Mouse (Mus musculus) heart, embryonic 14.5 days (tissue): ENCODE measurements around the gene Ndc1. TPM values are rescaled to one million over a fixed set of nuclear protein-coding genes. Genes with fewer than 3 reads are reported as not detected.

Experiments
- ATAC-seq: fragments of 200-750 bp; cut with Nextera tagmentation; 2 replicates; pipeline ENCODE4 v1.8.0; 2017; ENCODE audit warnings: low read depth, moderate TSS enrichment; ENCODE audit not compliant: insufficient number of reproducible peaks, insufficient read depth, low FRiP score
- H3K27ac ChIP-seq, 2 experiments: fragments of 200-500 bp in 1 of 2; fragments of 300-500 bp in 1 of 2; sonication (generic) in 1 of 2; replicated peaks in 1 of 2; 2 replicates each; pipeline ENCODE4 v1.5.1; 2012 to 2014; ENCODE audit warnings: low read depth in 2 of 2, low read length in 2 of 2, control low read depth in 1 of 2, mild to moderate bottlenecking in 1 of 2, mixed read lengths in 1 of 2; ENCODE audit not compliant: control insufficient read depth in 1 of 2, insufficient read depth in 1 of 2
- H3K27me3 ChIP-seq: fragments of 300-500 bp; sonication (generic); 2 replicates; pipeline ENCODE4 v1.6.1; 2014; ENCODE audit warnings: mild to moderate bottlenecking, low read length, control low read depth; ENCODE audit not compliant: control insufficient read depth, insufficient read depth
- H3K36me3 ChIP-seq: fragments of 300-500 bp; sonication (generic); 2 replicates; pipeline ENCODE4 v1.6.1; 2014; ENCODE audit warnings: mild to moderate bottlenecking, control low read depth, low read length, mixed read lengths; ENCODE audit not compliant: control insufficient read depth, insufficient read depth
- H3K4me1 ChIP-seq, 2 experiments: fragments of 200-500 bp in 1 of 2; fragments of 300-500 bp in 1 of 2; sonication (generic) in 1 of 2; 2 replicates each; pipeline ENCODE4 v1.6.1; 2012 to 2014; ENCODE audit warnings: low read length in 2 of 2, control low read depth in 1 of 2, mixed read lengths in 1 of 2; ENCODE audit not compliant: control insufficient read depth in 2 of 2, insufficient read depth in 2 of 2
- H3K4me2 ChIP-seq: fragments of 300-500 bp; sonication (generic); 2 replicates; pipeline ENCODE4 v1.6.1; 2014; ENCODE audit warnings: mild to moderate bottlenecking, low read length
- H3K4me3 ChIP-seq, 2 experiments: fragments of 200-500 bp in 1 of 2; fragments of 300-500 bp in 1 of 2; sonication (generic) in 1 of 2; 2 replicates each; pipeline ENCODE4 v1.5.1; 2012 to 2014; ENCODE audit warnings: low read length in 2 of 2, mild to moderate bottlenecking in 2 of 2, control low read depth in 1 of 2, low read depth in 1 of 2, moderate library complexity in 1 of 2; ENCODE audit not compliant: control insufficient read depth in 1 of 2, insufficient read depth in 1 of 2
- H3K9ac ChIP-seq: fragments of 300-500 bp; sonication (generic); 2 replicates; pipeline ENCODE4 v1.6.1; 2014; ENCODE audit warnings: mild to moderate bottlenecking, low read length
- H3K9me3 ChIP-seq: fragments of 300-500 bp; sonication (generic); 2 replicates; pipeline ENCODE4 v1.6.1; 2016; ENCODE audit warnings: low read length, control low read depth; ENCODE audit not compliant: control insufficient read depth
- WGBS: fragments of 180-500 bp; shearing (Covaris S2); extraction: QIAGEN DNeasy Blood & Tissue Kit; methylation state at CpG from one replicate; pipeline ENCODE4 v1.1.7; 2014; 5-methylcytosine and 5-hydroxymethylcytosine counted together
- polyA plus RNA-seq: library from polyadenylated mRNA; unstranded; fragments of >200 nt; fragmentation: Nextera tagmentation; extraction: Ambion mirVana; gene quantifications from 2 replicates; pipeline ENCODE4 v1.2.1, GENCODE M21; 2014

The Ndc1 gene
- polyA plus RNA-seq, 1 experiment from 2014 or later: 24.2 TPM

GRCm38 (mm10) chr4:107442288-107442687 lies 74.7 kb downstream of the Ndc1 start:
- no peak for ATAC-seq
- Histone ChIP-seq H3K4me3 (no peak overlapping the region), H3K36me3 (no peaks in the 10 kb centered on the region), H3K4me1 (no peaks in the 10 kb centered on the region), H3K27ac (no peak overlapping the region), H3K9me3 (0 out of 2 replicates have a peak, but pooled peaks cover 3% of the 10 kb centered on the region), H3K27me3 (peaks cover 60% of the 10 kb centered on the region), H3K9ac (no peak overlapping the region), H3K4me2 (no peak overlapping the region)
- WGBS: 76% methylated on average over 11 of the region's 11 CpGs

GRCm38 (mm10) chr4:107442891-107443483 lies 75.4 kb downstream of the Ndc1 start:
- H3K9ac ChIP-seq: no peak overlapping the region
- no peaks in the 10 kb centered on the region for H3K4me1 ChIP-seq
- no peak for ATAC-seq
- no peak overlapping the region for H3K4me2 ChIP-seq
- H3K4me3 ChIP-seq: no peak overlapping the region
- no peak overlapping the region for H3K27ac ChIP-seq
- whole genome bisulfite sequencing: 66% methylated on average over 16 of the region's 16 CpGs
- peaks cover 57% of the 10 kb centered on the region for H3K27me3 ChIP-seq
- 0 out of 2 replicates have a peak, but pooled peaks cover 3% of the 10 kb centered on the region for H3K9me3 ChIP-seq
- H3K36me3 ChIP-seq: no peaks in the 10 kb centered on the region

GRCm38 (mm10) chr4:107443621-107444020 lies 76.0 kb downstream of the Ndc1 start:
- ATAC-seq: no peak
- WGBS: 76% methylated on average over 11 of the region's 11 CpGs
- no peak overlapping the region for H3K4me2 ChIP-seq
- H3K27me3 ChIP-seq: peaks cover 54% of the 10 kb centered on the region
- H3K4me1 ChIP-seq: no peaks in the 10 kb centered on the region
- no peak overlapping the region for H3K27ac ChIP-seq
- H3K4me3 ChIP-seq: no peak overlapping the region
- 0 out of 2 replicates have a peak, but pooled peaks cover 3% of the 10 kb centered on the region for H3K9me3 ChIP-seq
- H3K9ac ChIP-seq: no peak overlapping the region
- no peaks in the 10 kb centered on the region for H3K36me3 ChIP-seq

GRCm38 (mm10) chr4:107448481-107448880 lies 80.9 kb downstream of the Ndc1 start:
- Histone ChIP-seq H3K27ac (no peak overlapping the region), H3K27me3 (peaks cover 20% of the 10 kb centered on the region), H3K36me3 (no peaks in the 10 kb centered on the region), H3K4me1 (no peaks in the 10 kb centered on the region), H3K9me3 (0 out of 2 replicates have a peak, but pooled peaks cover 3% of the 10 kb centered on the region), H3K4me2 (no peak overlapping the region), H3K9ac (no peak overlapping the region), H3K4me3 (no peak overlapping the region)
- no peak for ATAC-seq
- 86% methylated on average over 6 of the region's 6 CpGs for WGBS

GRCm38 (mm10) chr4:107449519-107449918 lies 81.9 kb downstream of the Ndc1 start:
- peaks cover 16% of the 10 kb centered on the region for H3K27me3 ChIP-seq
- H3K4me2 ChIP-seq: no peak overlapping the region
- no peak overlapping the region for H3K27ac ChIP-seq
- WGBS: 69% methylated on average over 13 of the region's 13 CpGs
- H3K36me3 ChIP-seq: no peaks in the 10 kb centered on the region
- H3K9me3 ChIP-seq: 0 out of 2 replicates have a peak, but pooled peaks cover 3% of the 10 kb centered on the region
- no peak for ATAC-seq
- H3K9ac ChIP-seq: no peak overlapping the region
- H3K4me3 ChIP-seq: no peak overlapping the region
- H3K4me1 ChIP-seq: no peaks in the 10 kb centered on the region

- no peak overlapping the region for H3K9ac ChIP-seq
- H3K4me2 ChIP-seq: no peak overlapping the region
- peaks cover 0 to under 1% of the 10 kb centered on the region in 2 experiments; a peak in 1 of 4 replicates for H3K4me1 ChIP-seq
- no peak for ATAC-seq
- no peak overlapping the region for H3K27ac ChIP-seq
- H3K27me3 ChIP-seq: peaks cover 9% of the 10 kb centered on the region; the same call in 1 of the 2 replicates
- WGBS: 63% methylated on average over 18 of the region's 18 CpGs
- H3K9me3 ChIP-seq: no peaks in the 10 kb centered on the region
- H3K36me3 ChIP-seq: no peaks in the 10 kb centered on the region
- no peak overlapping the region for H3K4me3 ChIP-seq
Measured at GRCm38 (mm10) chr4:107452266-107453015, 84.9 kb downstream of the Ndc1 start.

- Histone ChIP-seq H3K4me3 (no peak overlapping the region), H3K4me1 (peaks cover 0 to 2% of the 10 kb centered on the region in 2 experiments; a peak in 1 of 4 replicates), H3K4me2 (no peak overlapping the region), H3K27me3 (0 out of 2 replicates have a peak, but pooled peaks cover 7% of the 10 kb centered on the region), H3K9ac (no peak overlapping the region), H3K9me3 (no peaks in the 10 kb centered on the region), H3K36me3 (no peaks in the 10 kb centered on the region), H3K27ac (no peak overlapping the region)
- WGBS: 63% methylated on average over 16 of the region's 16 CpGs
- ATAC-seq: no peak
Measured at GRCm38 (mm10) chr4:107453141-107453984, 85.8 kb downstream of the Ndc1 start.
